Mouse (Mus musculus): ENCODE results near the gene Gps2.
"Not testable (repeated sequence)": the region's sequence is repeated elsewhere in the genome, so short reads cannot be mapped to it uniquely, and the experiment has no call there.

Gps2 gene

DNA sequence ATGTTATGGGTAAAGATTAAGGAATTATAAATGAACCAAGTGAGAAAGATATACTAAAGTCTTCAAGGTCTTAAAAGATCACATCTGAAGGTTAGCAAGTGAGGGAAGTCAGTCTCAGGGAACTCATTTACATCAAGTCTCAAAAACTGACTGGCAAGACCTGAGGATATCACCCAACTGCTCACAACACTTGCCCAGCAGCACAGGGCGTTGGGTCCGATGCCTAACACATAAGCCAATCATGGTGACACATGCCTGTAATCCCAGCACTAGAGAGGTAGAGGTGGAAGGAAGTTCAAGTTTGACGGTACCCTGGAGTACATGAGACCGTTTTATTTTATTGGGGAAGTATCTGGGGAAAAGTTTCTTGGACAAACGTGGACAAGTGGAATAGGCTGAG is 4.4 kb downstream of the Gps2 start:
- DNase-seq = no peak

DNA sequence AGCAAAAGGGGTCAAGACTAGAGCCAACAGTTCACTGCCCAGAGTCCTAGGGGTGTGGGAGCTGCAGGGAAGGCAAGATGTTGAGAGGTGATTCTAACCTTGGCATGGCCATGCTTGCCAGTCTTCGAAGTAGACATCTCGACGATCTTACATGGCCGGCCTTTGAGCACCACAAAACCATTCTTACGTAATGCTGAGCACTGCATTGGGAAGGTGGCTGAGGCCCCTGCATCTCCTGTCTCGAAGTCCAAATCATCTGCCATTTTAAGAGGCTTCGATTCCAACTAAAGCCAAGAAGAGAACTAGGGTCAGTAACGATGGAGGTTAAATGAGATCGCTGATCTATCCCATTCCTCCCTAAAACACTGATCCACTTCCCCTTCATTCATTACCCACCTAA is 5.4 kb downstream of the Gps2 start:
- DNase-seq = no peak

DNA sequence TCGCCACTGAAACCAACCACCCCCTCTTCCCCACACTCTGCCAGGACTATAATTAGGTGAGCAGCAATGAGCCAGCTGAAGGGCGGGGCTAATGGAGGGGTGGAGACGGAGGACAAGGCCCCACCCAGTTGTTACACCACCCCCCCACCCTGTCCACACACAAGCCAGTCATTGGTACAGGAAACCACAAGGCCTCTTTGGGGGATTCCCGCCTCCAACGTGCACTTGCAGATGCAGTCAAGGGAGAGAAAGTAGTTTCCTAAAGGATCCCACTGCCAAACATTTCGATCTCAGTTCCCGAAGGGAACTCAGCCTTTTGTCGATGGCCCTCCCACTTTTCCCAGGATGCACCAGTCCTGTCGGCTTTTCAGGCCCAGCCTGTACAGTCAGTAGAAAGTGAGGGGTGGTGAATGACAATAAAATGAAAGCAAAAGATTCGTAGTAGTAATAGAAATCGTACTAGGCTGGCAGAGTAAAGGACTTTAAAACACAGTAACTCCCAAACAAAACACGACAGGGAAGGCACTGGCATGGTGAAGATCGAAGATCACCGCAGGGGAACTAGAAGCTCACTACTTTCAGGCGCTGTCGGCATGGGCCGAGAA is 6.1 kb downstream of the Gps2 start:
- peak; percentile 92 for DNase-seq

DNA sequence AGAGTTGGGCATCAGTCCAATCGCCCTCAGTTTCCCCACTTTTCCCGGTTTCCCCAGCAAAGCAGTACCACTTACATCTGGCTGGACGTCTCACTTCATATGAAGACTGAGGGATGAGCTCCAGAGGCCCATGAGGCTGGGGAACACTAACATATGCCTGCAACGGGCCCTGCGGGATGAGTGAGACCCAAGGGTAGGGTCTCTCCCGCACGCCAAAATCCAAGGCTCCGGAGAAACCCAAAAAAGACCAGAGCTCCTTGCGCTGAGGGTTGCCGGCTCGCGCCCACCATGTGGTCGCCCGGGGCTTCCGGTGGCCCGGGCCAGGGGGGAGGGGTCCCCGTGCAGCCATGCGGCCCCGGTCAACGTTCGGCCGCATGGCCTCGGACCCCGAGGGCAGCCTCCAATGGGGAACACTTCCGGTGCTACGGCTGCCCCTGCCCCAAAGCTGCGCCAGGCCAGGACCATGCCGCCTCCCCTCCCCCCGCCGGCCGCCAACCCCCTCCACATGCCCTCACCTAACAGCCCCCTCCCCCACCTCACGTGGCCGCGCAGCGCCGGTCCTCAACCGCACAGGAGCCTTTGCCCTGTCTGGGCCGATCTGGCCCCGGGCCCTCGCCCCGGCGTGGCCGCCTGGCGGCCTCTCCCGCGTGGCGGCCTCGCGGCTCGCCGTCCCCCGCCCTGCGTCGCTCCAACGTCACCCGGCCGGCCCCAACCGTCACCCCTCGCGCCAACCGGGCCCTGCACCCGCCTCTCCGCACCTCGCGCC is 6.8 kb downstream of the Gps2 start:
- DNase-seq = no peak

DNA sequence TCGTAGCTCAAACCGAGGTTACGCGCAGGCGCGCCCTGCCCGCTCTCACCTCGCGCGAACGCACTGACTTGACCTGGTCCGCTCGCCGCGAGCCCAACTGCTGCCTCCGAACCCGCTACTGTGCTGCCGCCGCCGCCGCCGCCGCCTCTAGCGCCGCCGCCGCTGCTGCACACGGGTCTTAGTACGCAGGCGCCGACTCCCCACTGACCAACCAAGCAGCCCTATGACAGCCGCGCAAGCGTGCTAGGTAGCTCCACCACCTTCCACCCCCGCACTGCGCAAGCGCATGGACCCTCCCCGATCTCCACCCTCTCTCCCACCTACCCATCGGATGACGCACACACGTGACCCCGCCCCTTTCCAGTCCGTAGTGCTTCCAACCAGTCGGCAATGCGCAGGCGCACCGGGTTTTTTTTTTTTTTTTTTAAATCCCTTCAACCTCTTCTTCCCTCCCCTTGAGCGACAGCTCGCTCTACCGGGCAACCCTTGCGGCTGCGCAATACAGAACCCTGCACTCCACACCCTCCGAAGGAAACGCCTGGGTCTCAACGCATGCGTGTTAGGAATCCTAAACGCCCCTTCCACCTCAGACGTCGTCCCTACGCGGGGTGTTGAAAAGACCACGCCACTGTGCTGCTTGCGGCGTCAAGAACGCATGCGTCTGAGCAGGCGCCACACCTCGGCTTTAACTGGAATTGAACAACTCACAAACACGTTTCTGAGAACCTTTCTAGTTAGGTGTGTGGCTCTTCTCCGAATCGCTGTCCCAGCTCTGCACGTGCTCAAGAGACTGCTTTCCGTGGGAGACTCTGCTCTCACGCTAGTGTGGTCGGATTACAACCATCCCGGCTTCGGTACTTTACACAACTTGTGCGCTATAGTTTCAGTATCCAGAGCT is 7.7 kb downstream of the Gps2 start, which contains the start of gene Eif5a:
Gene Eif5a, minus strand, starts transcription at position 845 of the 898 bp plus-strand sequence.
- DNase-seq = peak; percentile 100

DNA sequence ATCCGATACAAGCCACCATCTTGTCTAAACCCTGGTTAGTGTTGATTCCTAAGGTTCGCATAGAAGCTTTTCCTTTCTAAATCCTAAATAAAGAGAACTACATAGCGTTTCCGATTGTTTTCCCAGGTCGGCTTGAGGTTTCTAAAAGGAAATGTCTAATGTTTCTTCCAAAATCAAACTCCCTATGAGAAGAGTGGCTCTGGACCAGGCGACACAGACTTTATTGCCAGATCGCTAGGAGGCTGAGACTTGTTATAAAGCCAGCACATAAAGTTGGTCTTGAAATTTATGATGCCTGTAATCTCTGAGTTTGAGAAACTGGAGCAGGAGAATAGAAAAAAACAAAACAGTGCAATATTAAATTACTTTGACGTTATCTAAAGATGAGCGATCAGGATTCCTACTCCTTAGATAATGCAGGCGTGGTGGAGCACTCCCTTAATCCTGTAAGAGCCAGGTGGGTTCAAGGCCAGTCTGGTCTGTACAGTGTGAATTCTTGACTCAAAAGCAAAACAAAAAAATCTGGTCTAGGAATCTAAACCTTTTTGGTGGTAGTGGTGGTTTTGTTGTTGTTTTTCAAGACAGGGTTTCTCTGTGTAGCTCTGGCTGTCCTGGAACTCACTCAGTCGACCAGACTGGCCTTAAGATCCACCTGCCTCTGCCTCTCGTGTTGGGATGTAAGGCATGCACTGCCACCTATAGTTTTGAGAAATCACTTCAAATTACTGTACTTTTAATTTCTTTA is 8.5 kb downstream of the Gps2 start:
- no peak for DNase-seq

DNA sequence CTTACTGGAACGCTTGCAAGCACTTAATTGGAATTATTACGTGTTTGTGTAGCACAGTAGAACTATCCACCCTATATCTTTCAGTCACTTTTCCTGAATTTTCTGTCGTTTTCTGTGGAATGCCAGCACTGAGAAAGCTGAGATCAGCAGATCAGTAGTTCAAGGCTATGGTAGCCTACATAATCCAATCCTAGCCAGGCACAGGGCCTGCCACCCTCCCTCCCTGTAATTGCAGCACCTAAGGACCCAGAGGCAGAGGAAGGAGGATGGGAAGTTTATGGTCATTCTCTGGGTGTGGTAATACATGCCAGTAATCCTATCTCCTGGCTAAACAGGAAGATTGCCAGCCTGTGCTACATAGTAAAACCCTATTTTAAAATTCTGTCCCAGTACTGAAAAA is 9.1 kb downstream of the Gps2 start:
- DNase-seq = no peak

DNA sequence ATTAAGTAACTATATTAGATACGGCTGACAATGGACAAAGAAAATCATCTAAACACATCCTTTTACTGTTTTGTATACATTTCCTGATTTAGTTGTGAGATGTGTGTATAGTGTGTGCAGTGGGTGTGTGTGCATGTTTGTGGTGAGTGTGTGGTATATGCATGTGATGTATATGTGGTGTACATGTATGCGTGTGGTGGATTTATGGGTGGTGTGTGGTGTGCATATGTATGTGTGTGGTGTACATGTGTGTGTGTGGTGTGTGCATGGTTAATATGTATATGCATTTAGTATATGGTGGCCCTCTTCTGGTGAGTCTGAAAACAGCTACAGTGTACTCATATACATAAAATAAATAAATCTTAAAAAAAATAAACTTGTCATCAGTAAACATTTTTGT is 13.8 kb downstream of the Gps2 start:
- DNase-seq = no peak

DNA sequence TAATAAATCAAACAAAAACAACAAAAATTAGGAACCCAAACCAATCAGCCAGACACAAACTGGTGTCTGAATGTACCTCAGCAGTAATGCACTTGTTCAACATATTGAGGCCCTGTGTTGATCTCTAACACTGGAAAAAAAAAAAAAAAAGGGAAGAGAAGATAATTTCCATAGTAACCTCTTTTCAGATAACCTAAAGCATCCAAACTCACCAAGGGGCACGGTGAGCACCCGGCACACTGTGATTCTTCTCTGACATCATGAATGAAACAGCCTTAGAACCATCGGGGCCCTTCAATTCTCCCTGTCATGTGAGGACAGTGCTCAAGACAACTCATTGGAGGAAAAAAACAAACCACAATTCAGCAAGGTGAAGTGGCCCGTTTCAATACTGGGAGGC is 16.0 kb downstream of the Gps2 start:
- DNase-seq = no peak

DNA sequence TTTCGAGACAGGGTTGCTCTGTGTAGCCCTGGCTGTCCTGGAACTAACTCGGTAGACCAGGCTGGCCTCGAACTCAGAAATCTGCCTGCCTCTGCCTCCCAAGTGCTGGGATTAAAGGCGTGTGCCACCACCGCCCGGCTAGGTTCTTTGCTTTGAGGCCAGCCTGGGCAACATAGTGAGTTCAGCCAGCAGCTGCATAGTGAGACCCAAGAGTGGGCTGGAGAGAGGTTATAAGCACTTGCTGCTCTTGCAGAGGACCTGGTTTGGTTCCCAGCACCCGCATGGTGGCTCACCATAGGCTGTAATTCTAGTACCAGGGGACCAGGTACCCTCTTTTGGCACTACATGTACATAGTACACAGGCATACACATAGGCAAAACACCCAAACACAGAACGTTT is 16.5 kb downstream of the Gps2 start:
- not testable (repeated sequence) for DNase-seq

DNA sequence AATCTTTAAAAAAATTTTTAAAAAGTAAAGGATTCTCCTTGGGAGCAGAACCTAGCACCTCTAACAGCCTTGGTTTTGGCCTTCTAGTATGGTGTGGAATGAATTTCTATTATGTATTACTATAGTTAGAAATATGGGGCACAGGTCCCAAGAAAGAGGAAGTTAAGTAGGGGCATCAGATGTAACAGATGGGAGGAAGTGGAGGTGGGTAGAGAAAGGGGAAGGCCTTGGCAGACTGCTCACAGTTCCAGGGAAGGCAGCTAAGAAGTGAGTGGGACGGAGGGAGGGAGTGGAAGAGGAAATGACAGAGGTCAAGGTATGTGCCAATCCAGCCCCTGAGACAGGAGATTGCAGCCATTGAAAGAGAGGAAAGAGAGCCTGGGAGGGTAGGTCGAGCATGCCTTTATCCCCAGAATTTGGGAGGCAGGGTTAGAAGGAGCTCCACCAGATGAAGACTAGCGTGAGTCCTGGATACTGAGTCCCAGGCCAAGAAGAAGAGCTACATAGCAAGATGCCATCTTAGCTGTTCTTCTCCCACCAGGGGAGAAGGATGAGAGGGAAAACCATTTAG is 17.4 kb downstream of the Gps2 start:
- DNase-seq = no peak

DNA sequence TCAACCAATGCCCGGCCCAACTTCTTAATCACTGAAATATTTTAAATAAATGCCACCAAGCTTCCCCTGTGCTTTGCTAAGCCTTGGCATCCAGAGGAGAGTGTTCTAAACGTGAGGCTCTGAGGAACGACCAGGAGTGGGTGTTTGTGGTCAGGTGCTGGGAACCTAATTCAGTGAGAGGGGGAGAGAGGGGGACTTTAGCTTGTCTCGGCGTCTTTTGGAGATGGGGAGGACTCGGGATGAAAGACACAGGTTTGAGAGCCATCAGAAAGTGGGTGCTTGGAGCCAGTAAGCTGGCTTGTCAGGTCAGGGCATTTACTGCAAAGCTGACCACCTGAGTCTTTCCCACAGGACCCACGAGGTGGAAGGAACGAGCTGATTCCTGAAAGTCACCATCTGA is 18.1 kb downstream of the Gps2 start:
- DNase-seq = no peak

DNA sequence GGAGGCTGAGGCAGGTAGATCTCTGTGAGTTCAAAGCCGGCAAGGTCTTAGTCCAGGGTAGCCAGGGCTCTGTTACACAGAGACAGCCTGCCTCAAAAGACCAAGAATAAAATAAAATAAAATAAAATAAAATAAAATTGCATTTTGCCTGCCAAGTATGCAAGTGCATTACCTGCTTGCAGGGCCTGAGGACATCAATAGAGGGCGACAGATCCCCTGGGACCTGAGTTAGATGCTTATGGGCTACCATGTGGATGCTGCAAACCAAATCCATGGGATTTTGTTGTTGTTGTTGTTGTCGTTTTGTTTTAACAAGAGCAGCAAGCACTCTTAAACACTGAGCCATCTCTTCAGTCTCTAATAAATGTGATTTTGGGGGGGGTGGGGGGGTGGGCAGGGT is 18.6 kb downstream of the Gps2 start:
- DNase-seq = no peak

DNA sequence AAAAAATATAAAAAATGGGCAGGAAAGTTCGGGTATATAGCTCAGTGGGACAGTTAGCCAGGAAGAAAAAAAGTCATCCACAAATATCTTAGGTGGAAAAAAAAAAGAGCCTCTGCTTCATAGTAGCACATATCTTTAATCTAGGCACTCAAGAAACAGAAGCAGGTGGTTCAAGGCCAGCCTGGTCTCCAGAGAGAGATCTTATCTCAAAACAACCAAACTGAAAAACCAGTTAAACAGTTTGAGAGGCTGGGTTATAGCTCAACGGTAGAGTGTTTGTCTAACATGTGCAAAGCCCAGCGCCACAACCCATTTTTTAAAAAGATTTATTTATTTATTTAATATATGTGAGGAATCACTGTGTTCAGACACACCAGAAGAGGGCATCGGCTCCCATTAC is 19.4 kb downstream of the Gps2 start:
- no peak for DNase-seq

DNA sequence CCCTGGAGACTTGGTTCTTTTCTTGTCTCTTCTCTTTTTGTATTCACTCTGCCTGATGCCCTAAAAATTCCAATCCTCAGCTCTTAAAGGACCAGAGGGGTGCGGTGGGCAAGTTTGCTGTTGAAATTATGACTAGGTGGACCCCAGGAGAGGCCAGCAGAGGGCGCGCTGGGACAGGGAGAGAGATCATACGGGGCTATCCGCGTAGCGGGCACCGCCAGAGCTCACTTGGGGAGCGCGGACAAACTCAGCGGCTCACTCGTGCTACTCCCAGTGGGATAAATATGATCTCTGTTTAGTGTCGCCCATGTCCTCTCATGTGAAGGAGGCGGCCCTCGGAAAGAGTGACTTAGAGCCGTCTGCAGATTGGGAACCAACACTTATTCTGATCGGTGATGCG is 20.5 kb downstream of the Gps2 start:
- peak; percentile 96 for DNase-seq

DNA sequence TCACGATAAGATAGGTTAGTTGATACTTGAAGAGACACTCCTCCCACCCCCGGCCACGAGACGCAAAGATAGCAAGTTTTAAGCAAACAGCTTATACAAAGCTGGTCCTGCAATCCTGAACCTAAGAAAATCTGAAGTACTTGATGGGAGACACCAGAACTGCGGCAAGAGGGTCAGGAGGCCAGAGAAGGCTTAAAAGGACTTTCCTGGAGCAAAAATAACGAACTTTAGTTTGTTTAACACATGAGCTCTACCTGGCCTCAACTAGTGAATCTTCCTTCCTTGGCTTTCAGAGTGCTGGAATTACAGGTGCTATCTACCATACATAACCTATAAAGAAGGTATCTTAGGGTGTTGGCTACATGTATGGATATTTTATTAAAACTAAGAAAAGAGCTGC is 21.0 kb downstream of the Gps2 start:
- no peak for DNase-seq

DNA sequence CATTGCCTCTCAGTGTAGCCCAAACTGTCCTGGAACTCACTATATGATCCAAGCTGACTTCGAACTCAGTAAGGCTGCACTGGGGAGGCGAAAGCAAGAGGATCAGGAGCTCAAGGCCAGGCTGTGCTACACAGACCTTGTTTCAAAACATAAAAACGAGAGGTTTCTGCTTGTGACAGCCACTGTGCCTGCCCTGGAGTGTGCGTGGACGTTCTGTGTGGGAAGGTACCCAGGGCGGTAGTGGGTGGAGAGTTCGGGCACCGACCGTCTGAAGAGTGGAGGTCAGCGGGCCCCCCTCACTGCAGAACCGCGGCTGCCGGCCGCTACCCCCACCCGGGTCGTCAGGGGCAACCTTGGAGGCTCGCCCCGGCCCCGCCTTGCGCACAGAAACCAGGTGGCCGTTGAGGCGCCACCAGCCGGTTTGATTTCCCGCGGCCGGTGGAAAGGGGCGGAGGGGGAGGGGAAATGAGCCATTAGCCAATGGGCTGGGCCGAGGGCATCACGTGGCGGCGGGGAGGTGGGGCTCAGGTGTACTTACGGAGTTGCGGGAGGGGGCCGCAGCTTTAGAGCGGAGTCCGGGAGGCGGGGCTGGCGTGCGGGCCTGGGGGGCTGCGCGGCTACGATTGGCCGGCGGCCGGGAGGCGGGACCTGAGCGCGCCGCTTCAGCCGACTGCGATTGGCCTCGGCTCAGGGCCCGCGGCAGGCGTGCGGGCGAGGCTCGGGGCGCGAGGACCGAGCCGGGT is 21.6 kb downstream of the Gps2 start, which contains the start of gene Ybx2:
Gene Ybx2, plus strand, starts transcription at position 660 of the 743 bp plus-strand sequence.
- DNase-seq = peak; percentile 85

DNA sequence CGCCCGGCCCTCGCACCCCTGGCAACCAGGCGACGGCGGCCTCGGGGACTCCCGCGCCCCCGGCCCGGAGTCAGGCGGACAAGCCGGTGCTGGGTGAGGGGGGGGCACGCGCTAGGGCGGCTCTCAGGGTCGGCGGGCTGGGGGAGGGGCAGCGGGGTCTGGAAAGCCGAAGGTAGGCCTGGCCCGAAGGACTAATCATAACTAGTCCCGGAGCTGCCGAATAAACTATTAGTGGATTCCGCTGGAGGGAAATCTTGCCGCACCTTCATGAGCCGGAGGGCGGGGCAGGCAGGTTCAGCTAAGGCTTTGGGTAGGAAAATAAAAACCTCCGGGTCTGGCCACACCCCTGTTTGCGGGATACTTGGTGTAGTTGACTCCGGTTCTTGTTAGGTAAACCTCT is 22.5 kb downstream of the Gps2 start:
- DNase-seq = peak; percentile 54

DNA sequence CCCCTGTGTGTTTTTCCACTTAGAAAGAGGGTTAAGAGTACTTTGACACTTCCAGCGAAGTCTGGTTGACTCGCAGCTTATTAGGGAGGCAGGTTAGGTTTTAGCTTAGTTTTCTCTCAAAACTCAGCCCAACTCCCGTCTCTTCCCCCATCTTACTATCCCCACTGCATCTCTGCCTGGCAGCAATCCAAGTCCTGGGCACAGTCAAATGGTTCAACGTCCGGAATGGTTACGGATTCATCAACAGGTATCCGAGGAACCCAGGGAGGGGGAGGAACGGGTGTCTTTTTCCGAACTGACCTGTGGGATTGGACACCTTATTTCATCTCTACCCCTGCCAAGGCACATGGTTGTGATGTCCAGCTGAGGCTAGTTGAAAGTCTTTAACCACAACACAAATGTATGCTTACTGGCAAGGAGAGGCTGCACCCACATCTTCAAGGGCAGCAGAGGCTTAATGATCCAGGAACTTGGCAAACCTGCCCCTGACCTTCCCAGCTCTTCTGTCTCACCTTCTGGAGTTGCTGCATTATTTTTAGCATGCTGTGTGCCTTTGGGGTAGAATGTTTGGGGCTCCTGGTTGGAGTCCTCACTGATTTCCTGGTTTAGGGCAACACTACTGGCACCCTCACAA is 23.1 kb downstream of the Gps2 start:
- no peak for DNase-seq

DNA sequence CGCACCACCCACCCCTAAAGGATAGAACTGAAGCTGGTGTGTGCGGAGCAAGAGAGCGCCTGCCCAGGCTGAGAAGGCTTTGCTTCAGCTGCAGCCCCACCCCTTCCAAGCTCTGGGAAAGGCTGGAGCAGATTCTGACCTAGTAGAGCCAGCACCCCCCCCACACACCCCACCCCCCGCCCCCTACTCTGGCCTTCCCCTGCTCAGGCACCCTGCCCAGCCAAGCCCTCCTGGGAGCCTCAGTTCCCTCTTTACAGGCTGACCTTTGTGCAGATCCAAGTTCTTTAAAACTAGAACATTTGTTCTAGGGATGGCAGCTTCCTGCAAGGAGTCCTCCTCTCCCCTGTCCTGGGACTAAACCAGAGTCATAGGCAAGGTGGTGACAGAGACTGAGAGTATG is 23.7 kb downstream of the Gps2 start:
- no peak for DNase-seq

DNA sequence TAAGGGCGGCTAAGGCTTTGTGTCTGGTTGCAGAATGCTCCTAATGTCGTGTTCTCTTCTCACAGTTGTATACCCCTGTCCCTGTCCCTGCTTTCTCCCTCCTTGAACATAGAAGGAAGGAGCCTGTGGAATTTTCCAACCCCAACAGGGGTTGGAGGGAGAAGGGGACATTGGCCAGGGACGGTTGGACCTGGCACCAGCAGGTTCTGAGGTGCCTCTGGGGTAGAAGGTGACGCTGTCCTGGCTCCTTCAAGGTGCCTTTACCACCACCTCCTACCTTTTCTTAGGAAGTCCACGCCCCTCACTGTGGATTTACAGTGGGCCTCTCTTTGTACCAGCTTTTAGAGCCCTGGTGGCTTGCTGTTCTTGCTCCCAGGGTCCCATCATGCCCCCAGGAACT is 24.1 kb downstream of the Gps2 start:
- no peak for DNase-seq

Data from lung, postnatal 10 days (tissue).